Mouse (Mus musculus) embryonic facial prominence, embryonic 14.5 days (tissue): Measurements from ENCODE around the gene Thada. TPM values are rescaled to one million over a fixed set of nuclear protein-coding genes. Genes with fewer than 3 reads are reported as not detected.
"Not testable (repeated sequence)": the region's sequence is repeated elsewhere in the genome, so short reads cannot be mapped to it uniquely, and the experiment has no call there.

Source experiments
- ATAC-seq: fragments of 200-750 bp; cut with Nextera tagmentation; 2 replicates; pipeline ENCODE4 v1.8.0; 2017; ENCODE audit warnings: low read depth, moderate number of reproducible peaks, moderate TSS enrichment
- DNase-seq: peaks from one replicate; pipeline ENCODE4 v3.0.0-alpha.2; 2015; ENCODE audit warnings: low spot score
- H3K27ac ChIP-seq: fragments of 300-500 bp; sonication (generic); replicated peaks from 2 replicates; pipeline ENCODE4 v1.5.1; 2014; ENCODE audit warnings: low read depth, mild to moderate bottlenecking, low read length, moderate library complexity
- H3K27me3 ChIP-seq: fragments of 300-500 bp; sonication (generic); replicated peaks from 2 replicates; pipeline ENCODE4 v1.6.1; 2014; ENCODE audit warnings: low read length; ENCODE audit not compliant: control insufficient read depth, insufficient read depth
- H3K36me3 ChIP-seq: fragments of 300-500 bp; sonication (generic); 2 replicates; pipeline ENCODE4 v1.6.1; 2014; ENCODE audit warnings: low read length, mixed read lengths; ENCODE audit not compliant: control insufficient read depth, insufficient read depth
- H3K4me1 ChIP-seq: fragments of 300-500 bp; sonication (generic); 2 replicates; pipeline ENCODE4 v1.6.1; 2014; ENCODE audit warnings: antibody characterized with exemption, low read length; ENCODE audit not compliant: control insufficient read depth, insufficient read depth
- H3K4me2 ChIP-seq: fragments of 300-500 bp; sonication (generic); 2 replicates; pipeline ENCODE4 v1.6.1; 2014; ENCODE audit warnings: low read depth, mild to moderate bottlenecking, low read length, moderate library complexity, mixed read lengths
- H3K4me3 ChIP-seq: fragments of 300-500 bp; sonication (generic); 2 replicates; pipeline ENCODE4 v1.5.1; 2014; ENCODE audit warnings: low read depth, mild to moderate bottlenecking, low read length
- H3K9ac ChIP-seq: fragments of 300-500 bp; sonication (generic); 2 replicates; pipeline ENCODE4 v1.6.1; 2014; ENCODE audit warnings: low read depth, mild to moderate bottlenecking, low read length, moderate library complexity, mixed read lengths
- H3K9me3 ChIP-seq: fragments of 300-500 bp; sonication (generic); 2 replicates; pipeline ENCODE4 v1.6.1; 2016; ENCODE audit warnings: low read length; ENCODE audit not compliant: control insufficient read depth
- WGBS: fragments of 180-500 bp; shearing (Covaris S2); extraction: QIAGEN DNeasy Blood & Tissue Kit; methylation state at CpG from one replicate; pipeline ENCODE4 v1.1.7; 2014; 5-methylcytosine and 5-hydroxymethylcytosine counted together
- polyA plus RNA-seq: library from polyadenylated mRNA; unstranded; fragments of >200 nt; fragmentation: Nextera tagmentation; extraction: Ambion mirVana; gene quantifications from 2 replicates; pipeline ENCODE4 v1.2.1, GENCODE M21; 2014

The Thada gene
- polyA plus RNA-seq, 1 experiment from 2014 or later, result 6.2 TPM

GRCm38 (mm10) chr17:84293221-84293620 is 172.8 kb downstream of the Thada start:
- 0 out of 2 replicates have a peak, but pooled peaks cover 14% of the 10 kb centered on the region for H3K36me3 ChIP-seq
- ATAC-seq (no peak), DNase-seq (no peak)
- no peak overlapping the region for H3K9ac ChIP-seq
- H3K4me2 ChIP-seq, result no peak overlapping the region
- H3K9me3 ChIP-seq, result no peaks in the 10 kb centered on the region
- no peaks in the 10 kb centered on the region for H3K27me3 ChIP-seq
- 0 out of 2 replicates have a peak overlapping the region, but pooled peaks have one; percentile 52 for H3K27ac ChIP-seq
- H3K4me1 ChIP-seq, result no peaks in the 10 kb centered on the region
- WGBS, result 60% methylated on average over 4 of the region's 4 CpGs
- no peak overlapping the region for H3K4me3 ChIP-seq

DNA sequence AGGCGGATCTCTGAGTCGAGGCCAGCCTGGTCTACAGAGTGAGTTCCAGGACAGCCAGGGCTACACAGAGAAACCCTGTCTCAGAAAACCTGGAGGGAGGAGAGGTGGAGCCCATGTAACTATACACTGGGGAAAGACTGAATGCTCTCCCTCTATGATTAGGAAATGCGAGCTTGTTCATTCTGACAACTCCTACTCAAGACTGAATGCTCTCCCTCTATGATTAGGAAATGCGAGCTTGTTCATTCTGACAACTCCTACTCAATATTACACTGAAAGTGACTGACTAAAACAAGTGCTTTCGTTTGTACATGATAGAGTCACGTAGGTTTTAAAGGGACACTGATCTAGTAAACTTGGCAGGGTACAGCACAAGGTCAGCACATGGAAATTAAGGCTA is 174.8 kb downstream of the Thada start:
- not testable (repeated sequence) for H3K36me3 ChIP-seq, ATAC-seq, H3K27ac ChIP-seq

GRCm38 (mm10) chr17:84287675-84288420 is 178.2 kb downstream of the Thada start:
- Histone ChIP-seq H3K27ac (no peak overlapping the region), H3K27me3 (no peaks in the 10 kb centered on the region), H3K4me1 (no peaks in the 10 kb centered on the region), H3K4me2 (no peak overlapping the region), H3K9ac (no peak overlapping the region), H3K36me3 (0 out of 2 replicates have a peak, but pooled peaks cover 9% of the 10 kb centered on the region), H3K4me3 (no peak overlapping the region), H3K9me3 (peaks cover 6% of the 10 kb centered on the region; the same call in 1 of the 2 replicates)
- 91% methylated on average over 8 of the region's 8 CpGs for WGBS
- ATAC-seq (no peak), DNase-seq (no peak)

More for the DNA sequence above, 174.8 kb downstream of the Thada start:
- not testable (repeated sequence) for H3K4me3 ChIP-seq, H3K27me3 ChIP-seq, H3K4me2 ChIP-seq, H3K9me3 ChIP-seq, DNase-seq, H3K4me1 ChIP-seq, H3K9ac ChIP-seq
- WGBS, result 84% methylated on average over 6 of the region's 6 CpGs

DNA sequence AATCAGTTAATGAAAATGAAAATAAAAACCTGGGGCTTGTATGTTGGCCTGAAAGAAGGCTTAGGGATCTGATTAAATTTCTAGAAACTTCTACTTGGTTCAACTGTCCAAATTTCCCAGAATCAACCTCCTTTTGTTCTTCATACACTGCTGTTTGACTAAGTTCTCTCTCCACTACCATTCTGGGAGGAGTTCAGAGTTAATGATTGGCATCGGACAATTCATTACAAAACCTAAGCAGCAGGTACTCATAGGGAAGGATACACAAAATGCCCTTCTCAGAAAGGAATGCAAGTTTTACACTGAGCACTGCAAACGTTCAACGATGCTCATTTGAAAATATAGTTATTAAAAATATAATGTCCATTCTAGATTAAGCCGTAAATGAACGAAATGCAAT is 179.5 kb downstream of the Thada start:
- no peak overlapping the region for H3K4me3 ChIP-seq
- no peak overlapping the region for H3K9ac ChIP-seq
- DNase-seq, result no peak
- H3K27me3 ChIP-seq, result no peaks in the 10 kb centered on the region
- H3K27ac ChIP-seq, result no peak overlapping the region
- H3K4me2 ChIP-seq, result no peak overlapping the region
- WGBS, result 96% methylated on average over 5 of the region's 5 CpGs
- no peaks in the 10 kb centered on the region for H3K4me1 ChIP-seq
- ATAC-seq, result no peak
- 0 out of 2 replicates have a peak, but pooled peaks cover 9% of the 10 kb centered on the region for H3K36me3 ChIP-seq
- peaks cover 6% of the 10 kb centered on the region; the same call in 1 of the 2 replicates for H3K9me3 ChIP-seq

GRCm38 (mm10) chr17:84282388-84283280 is 183.4 kb downstream of the Thada start:
- Histone ChIP-seq H3K4me1 (no peaks in the 10 kb centered on the region), H3K4me3 (no peak overlapping the region), H3K4me2 (no peak overlapping the region), H3K27ac (0 out of 2 replicates have a peak overlapping the region, but pooled peaks have one; percentile 44), H3K27me3 (no peaks in the 10 kb centered on the region), H3K9ac (no peak overlapping the region), H3K9me3 (peaks cover 6% of the 10 kb centered on the region; the same call in 1 of the 2 replicates), H3K36me3 (no peaks in the 10 kb centered on the region)
- DNase-seq (no peak), ATAC-seq (no peak)
- 70% methylated on average over 8 of the region's 8 CpGs for WGBS

- 67% methylated on average over 8 of the region's 8 CpGs for WGBS
- ATAC-seq, result no peak
- Histone ChIP-seq H3K27me3 (no peaks in the 10 kb centered on the region), H3K27ac (0 out of 2 replicates have a peak overlapping the region, but pooled peaks have one; percentile 28), H3K36me3 (no peaks in the 10 kb centered on the region), H3K4me3 (no peak overlapping the region), H3K4me1 (peaks cover 12% of the 10 kb centered on the region), H3K9ac (no peak overlapping the region), H3K9me3 (no peaks in the 10 kb centered on the region), H3K4me2 (no peak overlapping the region)
- no peak for DNase-seq
Observed at GRCm38 (mm10) chr17:84279001-84279400, 187.0 kb downstream of the Thada start.

GRCm38 (mm10) chr17:84278193-84278953 is 187.6 kb downstream of the Thada start:
- WGBS, result 64% methylated on average over 5 of the region's 5 CpGs
- Histone ChIP-seq H3K27ac (0 out of 2 replicates have a peak overlapping the region, but pooled peaks have one; percentile 28), H3K4me1 (peaks cover 15% of the 10 kb centered on the region)

DNA sequence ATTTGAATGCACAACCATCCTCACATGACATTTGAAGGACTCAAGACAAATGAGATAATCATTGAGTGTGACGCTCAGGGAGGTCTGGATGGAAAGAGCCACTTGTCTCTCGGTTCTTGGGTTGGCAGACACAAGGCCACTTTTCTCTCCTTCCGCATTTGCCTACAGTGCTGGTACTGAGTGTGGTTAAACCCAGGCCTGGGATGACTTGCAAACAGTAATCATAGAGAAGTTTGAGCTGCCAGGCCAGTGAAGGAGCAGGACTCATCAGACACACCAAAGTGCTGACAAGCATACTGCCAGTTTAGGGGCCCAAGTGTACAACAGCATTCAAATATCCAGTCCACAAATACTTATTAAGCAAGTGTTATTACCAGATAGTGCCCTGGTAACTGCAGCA is 191.0 kb downstream of the Thada start:
- Histone ChIP-seq H3K4me1 (peaks cover 26% of the 10 kb centered on the region), H3K4me3 (no peak overlapping the region), H3K9ac (no peak overlapping the region), H3K4me2 (no peak overlapping the region), H3K27me3 (no peaks in the 10 kb centered on the region), H3K36me3 (no peaks in the 10 kb centered on the region), H3K27ac (peak overlapping the region; percentile 54; the same call in 1 of the 2 replicates), H3K9me3 (no peaks in the 10 kb centered on the region)
- DNase-seq, result no peak
- 73% methylated on average over 3 of the region's 3 CpGs for WGBS
- no peak for ATAC-seq

More at GRCm38 (mm10) chr17:84278193-84278953, 187.6 kb downstream of the Thada start:
- no peaks in the 10 kb centered on the region for H3K36me3 ChIP-seq
- no peak overlapping the region for H3K9ac ChIP-seq
- no peaks in the 10 kb centered on the region for H3K9me3 ChIP-seq
- no peaks in the 10 kb centered on the region for H3K27me3 ChIP-seq
- no peak for ATAC-seq
- no peak overlapping the region for H3K4me3 ChIP-seq
- no peak for DNase-seq
- no peak overlapping the region for H3K4me2 ChIP-seq
